Mouse (Mus musculus) midbrain, embryonic 14.5 days (tissue): ENCODE data around the gene Cep63. TPM values are rescaled to one million over a fixed set of nuclear protein-coding genes. Genes with fewer than 3 reads are reported as not detected.

ENCODE experiments used
- ATAC-seq: fragments of 200-750 bp; cut with Nextera tagmentation; 2 replicates; pipeline ENCODE4 v1.8.0; 2017; ENCODE audit warnings: moderate number of reproducible peaks, moderate library complexity; ENCODE audit not compliant: low FRiP score, low TSS enrichment
- DNase-seq: peaks from one replicate; pipeline ENCODE4 v3.0.0-alpha.2; 2015
- H3K27ac ChIP-seq: fragments of 300-500 bp; sonication (generic); replicated peaks from 2 replicates; pipeline ENCODE4 v1.5.1; 2014; ENCODE audit warnings: mild to moderate bottlenecking, low read depth, low read length, moderate library complexity
- H3K27me3 ChIP-seq: fragments of 300-500 bp; sonication (generic); 2 replicates; pipeline ENCODE4 v1.6.1; 2014; ENCODE audit warnings: low read length, control low read depth, mixed read lengths; ENCODE audit not compliant: control insufficient read depth, insufficient read depth
- H3K36me3 ChIP-seq: fragments of 300-500 bp; sonication (generic); 2 replicates; pipeline ENCODE4 v1.6.1; 2014; ENCODE audit warnings: low read length, control low read depth; ENCODE audit not compliant: control insufficient read depth, insufficient read depth
- H3K4me1 ChIP-seq: fragments of 300-500 bp; sonication (generic); 2 replicates; pipeline ENCODE4 v1.6.1; 2014; ENCODE audit warnings: mild to moderate bottlenecking, antibody characterized with exemption, low read length, control low read depth; ENCODE audit not compliant: control insufficient read depth, insufficient read depth
- H3K4me2 ChIP-seq: fragments of 300-500 bp; sonication (generic); 2 replicates; pipeline ENCODE4 v1.6.1; 2014; ENCODE audit warnings: mild to moderate bottlenecking, low read length, moderate library complexity
- H3K4me3 ChIP-seq: fragments of 300-500 bp; sonication (generic); replicated peaks from 2 replicates; pipeline ENCODE4 v1.5.1; 2014; ENCODE audit warnings: low read depth, low read length
- H3K9ac ChIP-seq: fragments of 300-500 bp; sonication (generic); replicated peaks from 2 replicates; pipeline ENCODE4 v1.6.1; 2014; ENCODE audit warnings: mild to moderate bottlenecking, low read length, moderate library complexity
- H3K9me3 ChIP-seq: fragments of 300-500 bp; sonication (generic); 2 replicates; pipeline ENCODE4 v1.6.1; 2016; ENCODE audit warnings: low read length, control low read depth, mixed read lengths; ENCODE audit not compliant: control insufficient read depth
- WGBS: fragments of 180-500 bp; shearing (Covaris S2); extraction: QIAGEN DNeasy Blood & Tissue Kit; methylation state at CpG from one replicate; pipeline ENCODE4 v1.1.7; 2014; 5-methylcytosine and 5-hydroxymethylcytosine counted together
- polyA plus RNA-seq: library from polyadenylated mRNA; unstranded; fragments of >200 nt; fragmentation: Nextera tagmentation; extraction: Ambion mirVana; gene quantifications from 2 replicates; pipeline ENCODE4 v1.2.1, GENCODE M21; 2014

Cep63 gene
- polyA plus RNA-seq, 1 experiment from 2014 or later = 44.4 TPM

DNA sequence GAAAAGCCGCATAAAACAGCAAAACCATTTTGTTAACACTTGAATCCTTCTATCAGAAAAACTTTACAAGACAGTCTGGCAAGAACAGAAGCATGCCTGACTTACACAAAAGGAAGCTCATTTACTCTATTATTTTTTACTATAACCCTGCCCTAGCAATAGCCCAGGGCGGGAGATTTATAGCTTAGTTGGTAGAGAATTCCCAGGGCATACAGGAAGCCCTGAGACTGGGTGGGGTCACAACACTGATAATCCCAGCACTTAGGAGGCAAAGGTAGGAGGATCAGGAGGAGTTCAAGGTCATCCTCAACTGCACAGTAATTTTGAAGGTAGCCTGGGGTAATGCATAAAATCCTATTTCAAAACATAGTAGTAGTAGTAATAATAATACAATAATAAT lies 24.7 kb downstream of the Cep63 start:
- no peaks in the 10 kb centered on the region for H3K4me1 ChIP-seq
- H3K4me3 ChIP-seq = no peak overlapping the region
- WGBS = 92% methylated on average over 2 of the region's 2 CpGs
- H3K36me3 ChIP-seq = peaks cover 20% of the 10 kb centered on the region
- H3K9me3 ChIP-seq = no peaks in the 10 kb centered on the region
- no peak overlapping the region for H3K9ac ChIP-seq
- no peak for ATAC-seq
- H3K27me3 ChIP-seq = no peaks in the 10 kb centered on the region
- no peak for DNase-seq
- H3K4me2 ChIP-seq = no peak overlapping the region
- H3K27ac ChIP-seq = no peak overlapping the region

DNA sequence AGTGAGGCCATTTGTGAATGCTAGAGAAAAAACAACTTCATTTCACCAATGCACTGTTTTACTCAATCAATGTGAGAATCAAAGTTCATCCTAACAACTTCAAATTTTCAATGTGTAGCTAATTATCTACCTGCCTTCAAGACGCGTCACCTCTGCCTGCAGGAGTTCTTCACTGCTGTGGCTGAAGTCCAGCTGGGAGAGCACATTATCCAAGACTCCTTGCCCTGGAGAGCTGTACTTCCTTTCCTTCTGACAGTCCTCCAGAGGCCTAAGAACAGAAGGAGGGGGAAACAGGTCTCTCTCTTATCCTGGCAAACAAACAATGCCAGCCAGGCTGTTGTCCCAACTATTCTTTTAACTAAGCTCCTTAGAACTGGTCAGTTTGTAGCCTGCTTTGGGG lies 25.1 kb downstream of the Cep63 start:
- H3K27me3 ChIP-seq = no peaks in the 10 kb centered on the region
- H3K36me3 ChIP-seq = peaks cover 24% of the 10 kb centered on the region
- DNase-seq (no peak), ATAC-seq (no peak)
- H3K4me1 ChIP-seq = no peaks in the 10 kb centered on the region
- no peak overlapping the region for H3K27ac ChIP-seq
- H3K9me3 ChIP-seq = no peaks in the 10 kb centered on the region
- 89% methylated on average over 2 of the region's 2 CpGs for whole genome bisulfite sequencing
- H3K4me2 ChIP-seq = no peak overlapping the region
- H3K4me3 ChIP-seq = no peak overlapping the region
- no peak overlapping the region for H3K9ac ChIP-seq

DNA sequence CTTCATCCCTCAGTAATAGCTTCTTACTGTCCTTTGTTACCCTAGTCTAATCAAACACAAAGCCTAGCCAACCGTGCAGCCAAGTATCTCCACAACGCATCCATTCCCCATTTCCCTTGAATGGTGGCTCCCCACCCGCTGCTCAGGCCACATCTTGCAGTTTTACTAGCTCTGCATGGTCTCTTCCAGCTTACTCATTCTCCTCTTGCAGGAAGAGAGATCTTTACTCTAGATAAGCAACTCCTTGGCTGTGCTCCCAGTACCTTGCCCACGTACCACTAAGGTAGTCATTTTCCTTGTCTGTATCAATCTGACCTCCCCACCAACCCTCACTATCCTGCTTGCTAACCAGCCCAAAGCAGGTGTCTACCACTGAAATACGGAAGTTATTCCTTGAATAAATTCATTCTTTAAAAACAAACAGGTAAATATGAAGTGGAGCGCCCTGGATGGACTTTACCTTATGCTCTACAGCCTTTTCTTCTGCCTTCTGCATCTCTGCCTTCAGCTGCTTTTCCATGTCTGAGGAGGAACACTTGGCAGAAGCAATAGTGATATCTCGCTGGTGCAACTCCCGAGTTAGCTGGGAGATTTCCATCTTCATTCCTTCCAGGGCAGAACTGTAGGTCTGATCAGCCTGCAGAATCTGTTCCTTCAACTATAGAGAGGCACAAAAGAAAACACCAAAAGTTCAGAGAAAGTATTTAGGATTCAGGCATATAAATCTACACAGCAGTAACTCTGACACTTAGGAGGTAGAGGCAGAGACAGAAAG lies 30.5 kb downstream of the Cep63 start:
- 64% methylated on average over 8 of the region's 8 CpGs for WGBS

DNA sequence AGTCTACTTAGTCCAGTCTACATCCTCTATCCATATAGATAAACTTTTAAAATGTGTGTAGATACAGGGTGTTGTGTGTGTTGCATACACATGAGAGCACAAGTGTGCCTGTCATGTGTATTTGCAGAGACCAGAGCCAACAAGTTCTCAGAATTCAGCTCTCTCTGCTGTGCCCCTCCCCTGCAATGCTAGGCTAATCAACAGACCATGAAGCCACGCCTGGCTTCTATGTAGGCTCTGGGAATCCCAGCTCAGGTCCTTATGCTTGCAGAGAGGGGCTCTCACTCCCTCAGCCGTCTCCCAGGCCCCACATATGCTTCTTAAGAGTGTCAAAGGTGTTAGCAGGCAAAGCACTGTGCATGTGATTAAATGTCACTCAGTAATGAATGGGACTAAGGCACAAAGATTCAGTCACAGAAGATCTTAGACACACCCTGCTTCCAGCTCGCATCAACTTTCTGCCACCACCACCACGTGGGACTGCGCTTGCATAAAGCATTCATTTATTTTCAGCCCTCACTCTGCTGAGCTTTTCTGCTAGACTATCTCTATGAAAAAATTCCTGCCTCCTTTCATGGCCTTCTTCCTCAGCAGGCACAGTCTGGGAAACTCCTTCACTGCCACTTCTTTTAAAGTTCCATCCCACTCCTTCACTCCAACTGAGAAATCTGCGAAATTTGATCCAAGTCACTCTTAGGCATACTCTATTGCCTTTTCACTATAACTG lies 31.5 kb downstream of the Cep63 start:
- ATAC-seq (no peak), DNase-seq (no peak)
- Histone ChIP-seq H3K27ac (no peak overlapping the region), H3K4me3 (no peak overlapping the region), H3K4me1 (no peaks in the 10 kb centered on the region), H3K4me2 (no peak overlapping the region), H3K36me3 (peaks cover 44% of the 10 kb centered on the region), H3K9ac (no peak overlapping the region), H3K27me3 (no peaks in the 10 kb centered on the region), H3K9me3 (no peaks in the 10 kb centered on the region)
- WGBS = 28% methylated on average over 6 of the region's 6 CpGs

More for the DNA sequence above, 30.5 kb downstream of the Cep63 start:
- Histone ChIP-seq H3K27ac (no peak overlapping the region), H3K9ac (no peak overlapping the region), H3K36me3 (peaks cover 47% of the 10 kb centered on the region), H3K9me3 (no peaks in the 10 kb centered on the region), H3K4me1 (no peaks in the 10 kb centered on the region), H3K4me2 (no peak overlapping the region), H3K4me3 (no peak overlapping the region), H3K27me3 (no peaks in the 10 kb centered on the region)
- DNase-seq (no peak), ATAC-seq (no peak)

DNA sequence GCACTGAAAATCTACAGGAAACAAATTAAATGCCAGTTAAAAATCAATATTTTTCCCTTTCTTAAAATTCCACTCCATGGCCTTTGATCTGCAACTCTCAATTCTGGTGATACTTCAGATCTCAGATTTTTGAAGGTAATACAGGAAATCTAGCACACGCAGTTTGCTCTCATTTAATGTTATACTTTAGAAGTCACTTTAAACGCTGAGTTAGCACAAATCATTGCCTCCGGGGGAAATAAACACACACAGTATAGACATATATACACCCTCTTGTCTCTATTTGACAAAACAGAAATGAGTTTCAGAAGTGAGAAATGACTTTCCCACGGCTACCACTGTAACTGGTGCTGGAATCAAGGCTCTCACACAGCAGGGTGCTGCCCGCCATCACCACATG lies 39.0 kb downstream of the Cep63 start:
- no peak overlapping the region for H3K4me3 ChIP-seq
- H3K4me1 ChIP-seq = no peaks in the 10 kb centered on the region
- 80% methylated on average over 5 of the region's 5 CpGs for WGBS
- H3K36me3 ChIP-seq = peaks cover 36% of the 10 kb centered on the region
- H3K27me3 ChIP-seq = no peaks in the 10 kb centered on the region
- H3K27ac ChIP-seq = no peak overlapping the region
- no peak for ATAC-seq
- no peaks in the 10 kb centered on the region for H3K9me3 ChIP-seq
- H3K4me2 ChIP-seq = no peak overlapping the region
- no peak overlapping the region for H3K9ac ChIP-seq
- no peak for DNase-seq

DNA sequence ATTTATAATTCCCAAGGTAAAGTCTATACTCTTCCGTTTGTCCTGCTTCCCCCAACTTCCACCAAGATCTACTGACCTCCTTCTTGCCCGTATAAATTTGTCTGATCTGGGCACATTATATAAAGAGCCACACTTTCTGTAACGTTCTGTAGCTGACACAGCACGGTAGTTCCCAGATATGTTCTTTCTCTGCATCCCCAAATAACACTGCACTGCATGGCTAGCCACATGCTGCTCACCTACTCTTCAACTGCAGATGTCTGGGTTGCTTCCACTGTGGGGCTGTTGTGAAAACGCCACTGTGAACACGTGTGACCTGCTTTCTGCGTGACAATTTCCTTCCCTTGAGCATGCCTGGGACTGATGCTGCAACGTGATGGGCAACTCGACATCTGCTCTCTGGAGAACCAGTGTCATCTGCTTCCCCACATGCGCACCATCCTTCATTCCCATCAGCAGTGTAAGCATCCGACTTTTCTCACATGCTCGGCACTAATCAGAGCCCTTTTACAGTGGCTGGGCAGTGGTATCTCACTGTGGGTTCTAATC lies 44.3 kb downstream of the Cep63 start:
- Histone ChIP-seq H3K9ac (no peak overlapping the region), H3K4me1 (no peaks in the 10 kb centered on the region), H3K36me3 (peaks cover 24% of the 10 kb centered on the region), H3K9me3 (no peaks in the 10 kb centered on the region), H3K4me3 (no peak overlapping the region), H3K27me3 (no peaks in the 10 kb centered on the region), H3K4me2 (no peak overlapping the region), H3K27ac (no peak overlapping the region)
- ATAC-seq = no peak
- DNase-seq = no peak
- WGBS = 80% methylated on average over 12 of the region's 12 CpGs

DNA sequence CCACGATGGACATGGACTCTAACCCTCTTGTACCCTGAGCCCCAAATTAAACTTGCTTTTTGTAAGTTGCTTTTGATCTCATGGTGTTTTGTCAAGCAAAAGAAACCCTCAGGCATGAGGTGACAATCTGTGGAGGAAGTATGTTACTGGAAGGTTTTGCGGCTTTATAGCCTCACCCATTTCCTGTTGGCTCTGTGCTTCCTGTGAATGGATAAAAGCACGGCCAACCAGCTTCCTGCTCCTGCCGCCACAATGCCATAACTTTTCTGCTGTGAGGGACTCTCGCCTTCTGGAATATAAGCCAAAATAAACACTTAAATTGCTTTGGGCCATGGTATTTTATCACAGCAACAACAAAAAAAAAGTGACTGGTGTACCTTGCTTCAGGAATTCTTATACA lies 48.9 kb downstream of the Cep63 start:
- DNase-seq (no peak), ATAC-seq (no peak)
- no peak overlapping the region for H3K27ac ChIP-seq
- H3K36me3 ChIP-seq = no peaks in the 10 kb centered on the region
- H3K9me3 ChIP-seq = no peaks in the 10 kb centered on the region
- no peaks in the 10 kb centered on the region for H3K27me3 ChIP-seq
- H3K4me3 ChIP-seq = no peak overlapping the region
- H3K4me2 ChIP-seq = no peak overlapping the region
- H3K4me1 ChIP-seq = no peaks in the 10 kb centered on the region
- H3K9ac ChIP-seq = no peak overlapping the region
- 90% methylated on average over 5 of the region's 5 CpGs for WGBS

DNA sequence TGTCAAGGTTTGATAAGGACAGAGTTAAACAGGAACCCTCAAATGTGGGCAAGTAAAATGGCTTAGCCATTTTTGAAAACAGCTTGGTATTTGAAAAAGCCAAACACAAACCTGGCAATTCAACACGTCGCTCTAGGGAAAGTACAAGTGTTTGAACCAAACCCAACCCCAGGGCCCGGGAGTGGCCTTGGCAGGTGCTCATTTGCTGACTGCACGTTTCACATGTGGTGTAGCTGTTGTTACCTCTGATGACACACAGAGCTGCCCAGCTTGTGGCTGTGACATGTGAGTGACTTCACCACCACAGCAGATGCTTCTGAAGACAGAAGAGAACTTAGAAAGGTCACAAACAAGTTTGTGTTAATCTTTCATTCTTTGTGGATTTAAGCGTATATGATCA lies 53.4 kb downstream of the Cep63 start:
- no peaks in the 10 kb centered on the region for H3K27me3 ChIP-seq
- no peak overlapping the region for H3K4me2 ChIP-seq
- DNase-seq = no peak
- ATAC-seq = no peak
- no peaks in the 10 kb centered on the region for H3K9me3 ChIP-seq
- H3K36me3 ChIP-seq = no peaks in the 10 kb centered on the region
- no peak overlapping the region for H3K27ac ChIP-seq
- H3K4me1 ChIP-seq = no peaks in the 10 kb centered on the region
- WGBS = 87% methylated on average over 5 of the region's 5 CpGs
- H3K4me3 ChIP-seq = no peak overlapping the region
- no peak overlapping the region for H3K9ac ChIP-seq

DNA sequence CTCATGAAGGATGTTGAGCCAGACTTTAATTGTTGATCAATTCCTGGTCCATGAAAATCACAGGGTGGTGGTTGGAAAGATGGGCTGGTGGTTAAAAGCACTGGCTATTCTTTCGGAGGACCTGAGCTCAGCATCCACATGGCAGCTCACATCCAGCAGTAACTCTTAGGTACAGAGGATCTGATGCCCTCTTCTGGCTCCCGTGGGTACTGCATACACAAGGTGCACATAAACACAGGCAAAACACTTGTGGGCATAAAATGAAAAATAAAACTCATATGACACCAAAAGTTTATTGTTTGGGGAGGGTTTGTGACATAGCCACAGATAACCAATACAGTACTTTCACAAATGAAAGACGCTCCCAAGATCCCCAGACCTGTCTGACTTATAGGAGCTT lies 67.9 kb downstream of the Cep63 start:
- no peaks in the 10 kb centered on the region for H3K9me3 ChIP-seq
- H3K27me3 ChIP-seq = no peaks in the 10 kb centered on the region
- ATAC-seq (no peak), DNase-seq (no peak)
- no peak overlapping the region for H3K9ac ChIP-seq
- no peaks in the 10 kb centered on the region for H3K4me1 ChIP-seq
- no peaks in the 10 kb centered on the region for H3K36me3 ChIP-seq
- H3K4me3 ChIP-seq = no peak overlapping the region
- WGBS = 92% methylated on average over 3 of the region's 3 CpGs
- H3K27ac ChIP-seq = no peak overlapping the region
- no peak overlapping the region for H3K4me2 ChIP-seq
